Mouse (Mus musculus) cerebral cortex, adult 2 months (tissue): ENCODE measurements around the gene Rhod.

Experiments used
- WGBS: fragments of 180-500 bp; shearing (Covaris S2); methylation state at CpG from one replicate; pipeline ENCODE4 v1.1.7; 2018; 5-methylcytosine and 5-hydroxymethylcytosine counted together

Gene Rhod

DNA sequence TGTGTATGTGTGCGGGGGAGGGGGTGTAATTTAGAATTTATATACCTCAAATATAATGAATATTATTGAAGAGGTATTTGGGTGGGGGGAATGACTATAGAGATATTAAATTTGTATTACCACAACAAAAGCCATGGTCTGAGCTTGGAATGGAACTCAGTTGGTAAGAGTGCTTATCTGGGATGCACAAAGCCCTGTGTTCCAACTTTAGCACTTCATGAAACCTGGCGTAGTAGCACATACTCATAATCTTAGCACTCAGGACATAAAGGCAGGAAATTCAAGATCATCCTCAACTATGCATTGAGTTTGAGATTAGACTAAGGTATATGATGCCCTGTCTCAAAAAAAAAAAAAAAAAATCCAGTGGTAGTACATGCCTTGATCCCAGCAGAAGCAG is 34.4 kb downstream of the Rhod start:
- over 99% methylated on average over 2 of the region's 2 CpGs for WGBS

DNA sequence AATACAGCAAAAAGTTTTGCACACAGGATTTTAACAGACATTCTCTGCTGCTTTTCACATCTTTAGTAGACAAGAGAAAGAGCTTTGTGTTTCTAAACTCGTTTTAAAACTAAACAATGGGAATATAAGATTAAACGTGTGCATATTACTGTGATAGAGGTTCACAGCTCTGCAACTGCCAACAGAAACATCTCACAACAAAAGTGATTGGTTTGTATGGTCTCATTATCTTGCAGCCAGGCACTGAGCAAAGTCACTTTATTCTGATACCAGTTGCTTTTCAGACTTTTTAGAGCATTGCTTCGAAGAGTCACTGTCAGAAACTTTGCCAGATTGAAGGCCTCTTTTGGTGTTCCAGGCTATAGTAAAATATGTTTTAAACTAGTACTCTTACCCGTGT is 40.3 kb downstream of the Rhod start:
- WGBS: 56% methylated on average over 4 of the region's 4 CpGs

- WGBS: 46% methylated on average over 8 of the region's 8 CpGs
These were observed 40.6 kb downstream of the Rhod start for GRCm38 (mm10) chr19:4398630-4398948.

GRCm38 (mm10) chr19:4397798-4398629 is 41.2 kb downstream of the Rhod start, which contains the start of gene Kdm2a:
Gene Kdm2a, minus strand, starts transcription at chr19:4398285.
- 4% methylated on average over 82 of the region's 82 CpGs for WGBS

- 2% methylated on average over 68 of the region's 90 CpGs for WGBS
These were observed 42.0 kb downstream of the Rhod start for GRCm38 (mm10) chr19:4396998-4397797.

DNA sequence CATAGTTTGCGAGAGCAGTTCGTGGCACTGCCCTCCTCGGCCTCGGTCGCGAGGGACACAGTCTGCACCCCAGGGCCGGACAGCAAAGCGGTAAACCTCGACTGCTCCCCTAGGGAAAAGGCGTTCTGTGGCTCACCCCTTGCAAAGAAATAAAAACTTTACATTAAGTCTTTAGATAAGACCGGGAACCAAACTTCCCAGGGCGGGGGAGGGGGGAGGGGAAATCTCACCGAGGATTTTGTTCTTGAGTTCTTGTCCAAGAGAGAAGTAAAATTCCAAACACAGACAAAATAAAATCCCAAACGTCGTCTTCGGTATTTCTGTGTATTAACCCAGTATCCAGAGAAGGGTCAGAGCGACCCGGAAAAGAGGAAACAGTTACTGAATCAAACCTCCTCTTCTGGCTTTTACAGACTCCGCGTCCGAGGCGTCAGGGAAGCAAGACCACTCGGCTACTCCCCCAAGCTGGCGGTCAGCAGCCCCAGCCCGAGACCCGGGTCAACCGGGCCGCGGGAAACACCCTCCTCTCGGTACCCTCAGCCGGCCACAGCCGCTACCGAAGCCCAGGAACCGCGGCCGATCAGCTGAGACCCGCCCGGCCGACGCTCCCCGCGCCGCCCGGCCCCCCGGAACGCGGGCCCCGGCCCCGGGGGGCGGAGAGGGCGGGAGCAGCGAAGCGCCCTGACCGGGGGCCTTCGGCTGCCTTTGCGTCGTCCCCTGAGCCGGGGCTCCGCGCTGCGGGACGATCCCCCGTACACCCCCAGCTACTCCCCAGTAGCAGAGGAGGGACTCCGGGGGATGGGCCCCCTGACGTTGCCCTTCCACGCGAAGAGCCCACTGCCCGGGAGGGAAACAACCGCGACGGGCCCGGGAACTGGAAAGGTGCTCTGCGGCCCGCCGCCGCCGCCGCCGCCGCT is 42.9 kb downstream of the Rhod start:
- WGBS: under 1% methylated on average over 65 of the region's 80 CpGs

- WGBS: 77% methylated on average over 4 of the region's 4 CpGs
These were observed 54.2 kb downstream of the Rhod start for GRCm38 (mm10) chr19:4385026-4385425.

DNA sequence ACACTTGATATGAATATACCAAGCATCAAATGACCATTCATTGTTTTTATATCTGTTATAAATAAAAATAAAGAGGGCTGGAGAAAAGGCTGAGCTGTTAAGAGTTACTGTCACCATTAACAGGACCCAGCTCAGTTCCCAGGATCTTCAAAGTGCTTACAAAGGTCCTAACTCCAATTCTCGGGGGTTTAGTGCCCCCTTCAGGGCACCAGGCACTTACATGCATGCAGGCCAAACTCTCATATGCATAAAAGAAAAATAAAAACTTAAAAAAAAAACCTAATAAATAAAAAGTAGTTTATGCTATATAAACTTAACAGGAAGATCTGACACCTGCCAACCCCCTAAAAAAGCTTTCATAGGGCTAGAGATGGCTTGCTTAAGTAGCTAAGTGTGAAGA is 54.9 kb downstream of the Rhod start:
- 31% methylated on average over 1 of the region's 1 CpGs for WGBS

- 39% methylated on average over 1 of the region's 1 CpGs for WGBS
These were observed 56.9 kb downstream of the Rhod start for GRCm38 (mm10) chr19:4382303-4382702.
